Mouse (Mus musculus) cerebellum, adult 2 months (tissue): ENCODE results near the gene Fgfr2.

Source experiments
- CTCF ChIP-seq: fragments of 200-500 bp; IDR thresholded peaks from 2 replicates; pipeline ENCODE4 v1.5.1; 2011; ENCODE audit warnings: low read depth, mild to moderate bottlenecking, control low read depth, low read length, moderate library complexity, borderline replicate concordance; ENCODE audit not compliant: insufficient read depth
- POLR2A ChIP-seq: fragments of 200-500 bp; IDR thresholded peaks from 2 replicates; pipeline ENCODE4 v1.6.1; 2011; ENCODE audit warnings: low read length, control low read depth, borderline replicate concordance; ENCODE audit not compliant: insufficient read depth

DNA sequence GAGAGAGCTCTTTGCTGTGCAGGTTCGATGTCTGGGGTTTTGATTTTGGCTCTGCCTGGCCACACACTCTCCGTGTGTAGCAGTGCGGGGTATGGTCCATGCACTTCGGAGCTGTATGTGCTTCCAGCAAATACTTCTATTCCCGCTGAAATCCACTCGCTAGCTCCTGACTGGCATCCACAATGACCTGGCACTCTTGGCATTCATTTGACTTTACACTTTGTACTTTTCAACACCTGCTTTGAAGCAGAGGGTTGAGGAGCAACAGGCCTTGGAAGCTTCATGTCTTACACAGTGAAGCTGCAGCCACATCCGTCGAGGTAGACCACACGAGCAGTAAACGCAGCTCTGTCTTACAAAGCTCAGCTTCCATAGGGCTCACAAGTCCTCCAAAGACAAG, 2715.5 kb downstream of the Fgfr2 start:
- TF ChIP-seq CTCF (no peak), POLR2A (no peak)
